Mouse (Mus musculus): Measurements from ENCODE around the gene Zmynd8.

Gene Zmynd8

DNA sequence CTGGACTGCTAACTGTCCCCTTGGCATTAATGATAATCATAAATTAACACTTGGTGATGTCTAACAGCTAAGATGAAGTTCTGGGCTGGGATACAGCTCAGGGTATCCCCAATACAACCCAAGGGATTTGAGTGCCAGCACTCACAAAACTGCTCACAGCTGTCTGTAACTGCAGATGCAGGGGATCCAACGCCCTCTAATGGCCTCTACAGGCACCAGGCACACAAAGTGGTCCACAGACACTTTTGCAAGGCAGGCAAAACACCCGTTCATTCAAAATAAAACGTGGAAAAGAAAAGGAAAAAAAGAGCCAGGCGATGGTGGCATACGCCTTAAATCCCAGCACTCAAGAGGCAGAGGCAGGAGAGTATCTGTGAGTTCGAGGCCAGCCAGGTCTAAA lies 658 bp upstream of the Zmynd8 start:
- DNase-seq (ENCODE audit: low spot score), result no peak

DNA sequence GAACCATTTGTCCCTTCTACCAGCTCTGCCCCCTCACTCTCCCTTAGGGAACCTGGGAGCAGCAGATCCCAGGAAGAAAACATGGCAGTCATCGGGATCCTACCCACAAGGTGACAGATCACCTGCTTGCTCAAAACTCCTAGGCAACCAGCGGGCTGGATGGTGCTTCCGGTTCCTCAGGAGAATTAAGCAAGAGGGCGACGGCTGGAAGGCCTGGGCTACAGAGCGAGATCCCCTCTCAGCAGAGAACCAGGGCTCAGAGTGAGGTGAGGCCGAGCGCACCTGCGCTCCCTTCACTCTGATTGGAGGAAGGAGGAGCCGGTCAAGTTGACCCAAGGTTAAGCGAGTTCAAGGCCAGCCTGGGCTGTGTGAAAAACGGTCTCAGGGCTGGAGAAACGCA lies 2.6 kb downstream of the Zmynd8 start:
- DNase-seq (ENCODE audit: low spot score), result no peak

DNA sequence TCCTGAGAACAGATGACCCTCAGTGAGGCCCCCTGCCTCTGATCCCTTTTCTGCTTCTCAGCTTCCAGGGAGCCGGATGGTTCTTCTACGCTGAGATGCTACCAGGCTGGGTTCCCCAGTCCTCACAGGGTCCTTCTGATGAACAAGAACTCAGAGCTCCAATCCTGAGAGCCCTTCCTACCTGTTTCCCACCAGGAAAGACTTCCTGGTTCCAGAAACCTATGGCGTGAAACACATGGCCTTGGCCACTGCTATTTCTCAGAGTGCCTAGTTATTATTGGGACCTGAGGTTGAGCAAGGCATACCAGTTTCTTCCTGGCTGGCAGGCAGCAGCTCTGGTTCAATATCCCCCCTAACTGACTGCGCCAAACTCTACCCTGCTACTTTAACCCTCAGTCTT lies 3.1 kb downstream of the Zmynd8 start:
- DNase-seq (ENCODE audit: low spot score), result no peak

DNA sequence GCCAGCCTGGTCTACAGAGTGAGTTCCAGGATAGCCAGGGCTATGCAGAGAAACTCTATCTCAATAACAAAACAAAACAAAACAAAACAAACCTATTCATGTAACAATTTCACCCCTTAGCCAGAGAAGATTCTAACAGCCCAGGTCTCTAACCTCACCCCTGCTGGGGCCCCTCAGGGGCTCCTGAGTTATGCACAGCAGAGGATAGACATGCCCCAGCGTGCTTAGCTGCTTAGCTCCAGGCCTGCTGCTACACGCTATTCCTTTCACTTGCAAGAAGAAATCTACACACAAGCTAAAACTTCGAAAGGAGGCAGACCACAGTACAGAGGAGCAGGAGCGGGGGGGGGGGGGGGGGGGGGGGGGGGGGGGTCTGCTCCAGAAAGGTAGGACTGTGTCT lies 4.3 kb downstream of the Zmynd8 start:
- DNase-seq (ENCODE audit: low spot score), result no peak

DNA sequence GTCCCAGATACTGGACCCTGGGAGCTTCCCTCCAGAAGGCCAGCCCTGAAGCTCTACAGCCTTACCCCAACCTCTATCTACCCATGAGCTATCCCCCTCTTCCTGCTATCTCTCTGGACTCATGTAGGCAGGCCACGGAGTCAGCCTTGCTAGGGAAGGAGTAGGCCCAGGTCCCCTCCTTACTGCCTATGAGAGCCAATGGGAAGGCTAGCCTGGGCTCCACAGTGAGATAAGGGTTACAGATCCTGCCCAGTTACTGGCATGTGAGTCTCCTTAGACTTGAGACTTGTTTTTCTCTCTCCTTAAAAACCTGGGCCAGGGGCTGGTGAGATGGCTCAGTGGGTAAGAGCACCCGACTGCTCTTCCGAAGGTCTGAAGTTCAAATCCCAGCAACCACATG lies 5.6 kb downstream of the Zmynd8 start:
- DNase-seq (ENCODE audit: low spot score), result no peak

DNA sequence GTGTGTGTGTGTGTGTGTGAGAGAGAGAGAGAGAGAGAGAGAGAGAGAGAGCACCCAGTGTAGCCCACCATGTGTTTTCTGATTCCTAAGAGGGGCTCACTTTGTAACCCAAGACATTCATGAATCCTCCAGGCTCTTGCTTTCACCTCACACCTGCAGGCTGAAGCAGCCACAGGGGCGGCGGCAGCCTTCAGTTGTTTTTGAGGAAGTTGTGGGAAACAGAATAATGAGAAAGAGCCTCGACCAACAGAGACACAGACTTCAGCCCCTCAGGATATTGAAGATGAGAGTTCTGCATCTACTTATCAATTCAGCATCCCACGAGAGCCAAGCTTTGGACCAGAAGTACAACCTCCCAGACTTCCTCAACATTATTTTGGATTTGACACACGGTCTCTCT lies 6.2 kb downstream of the Zmynd8 start:
- DNase-seq (ENCODE audit: low spot score), result no peak

DNA sequence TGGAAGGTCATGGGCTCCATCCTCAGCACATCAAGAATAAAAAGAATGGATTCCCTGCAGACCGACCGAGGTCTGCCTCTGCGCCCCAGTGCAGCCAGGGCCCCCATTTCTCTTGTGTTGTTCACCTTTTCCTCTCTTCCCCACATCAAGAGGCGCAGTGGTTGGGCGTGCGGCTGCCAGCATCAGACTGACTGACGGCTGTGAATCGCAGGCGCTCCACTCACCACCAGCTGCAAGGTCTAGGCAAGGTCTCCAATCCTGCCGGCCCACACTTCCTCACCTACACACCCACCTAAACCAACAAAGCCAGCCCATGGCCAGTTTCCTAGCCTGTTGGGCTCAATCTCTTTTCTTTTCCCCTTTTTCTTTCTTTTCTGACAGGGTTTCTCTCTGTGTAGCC lies 8.4 kb downstream of the Zmynd8 start:
- DNase-seq (ENCODE audit: low spot score), result no peak

DNA sequence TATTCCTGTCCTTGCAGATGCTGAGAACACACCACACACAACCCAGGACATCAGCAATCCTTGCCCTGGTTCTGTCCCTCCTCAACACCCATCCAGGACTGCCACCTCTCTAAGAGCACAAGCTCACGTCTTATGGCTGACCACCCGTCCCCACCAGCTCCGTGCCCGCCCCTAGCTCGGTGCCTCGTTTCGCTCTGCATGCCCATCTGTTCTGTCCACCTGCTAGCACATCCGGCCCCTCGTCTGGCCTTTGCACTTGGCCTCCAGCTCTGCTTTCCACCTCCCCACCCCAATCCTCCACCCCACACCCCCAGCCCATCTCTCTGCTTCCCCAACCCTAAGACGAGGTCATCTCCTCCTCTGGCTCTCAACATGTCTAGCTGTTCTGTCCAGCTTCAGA lies 8.9 kb downstream of the Zmynd8 start:
- no peak for DNase-seq (ENCODE audit: low spot score)

DNA sequence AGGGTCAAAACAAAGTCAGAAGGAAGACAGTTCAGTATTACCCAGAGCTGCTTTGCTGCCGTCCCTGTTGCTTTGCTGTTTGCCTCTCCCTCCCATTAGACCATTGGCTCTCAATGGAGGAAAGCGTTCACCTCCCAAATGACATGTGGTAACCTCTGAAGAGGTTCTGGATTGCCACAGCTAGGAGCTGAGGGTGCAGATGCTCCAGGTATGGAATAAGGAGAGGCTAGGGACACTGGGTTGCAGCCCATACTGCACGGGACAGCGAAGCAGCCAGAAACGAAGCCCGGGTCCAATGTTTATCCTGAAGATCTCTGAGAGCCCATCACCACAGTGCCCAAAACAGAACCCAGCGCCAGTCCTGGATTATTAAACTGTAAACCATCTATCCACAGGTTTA lies 9.6 kb downstream of the Zmynd8 start:
- DNase-seq (ENCODE audit: low spot score), result no peak

DNA sequence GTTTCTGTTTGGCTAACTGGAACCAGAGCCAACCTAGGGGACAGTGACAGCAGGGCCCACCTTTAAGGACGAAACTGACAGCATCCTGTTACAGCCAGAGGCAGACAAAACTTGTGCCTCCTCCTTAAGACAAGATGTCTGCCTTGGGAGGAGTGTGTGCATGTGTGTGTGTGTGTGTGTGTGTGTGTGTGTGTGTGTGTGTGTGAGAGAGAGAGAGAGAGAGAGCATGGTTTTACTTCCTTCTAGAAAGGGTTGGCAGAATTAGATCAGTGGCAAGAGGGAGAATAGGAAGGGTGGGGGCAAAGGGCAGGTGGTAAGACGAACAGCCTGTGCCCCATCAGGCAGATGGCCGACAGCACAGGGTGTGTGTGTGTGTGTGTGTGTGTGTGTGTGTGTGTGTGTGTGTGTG lies 10.0 kb downstream of the Zmynd8 start:
- no peak for DNase-seq (ENCODE audit: low spot score)

DNA sequence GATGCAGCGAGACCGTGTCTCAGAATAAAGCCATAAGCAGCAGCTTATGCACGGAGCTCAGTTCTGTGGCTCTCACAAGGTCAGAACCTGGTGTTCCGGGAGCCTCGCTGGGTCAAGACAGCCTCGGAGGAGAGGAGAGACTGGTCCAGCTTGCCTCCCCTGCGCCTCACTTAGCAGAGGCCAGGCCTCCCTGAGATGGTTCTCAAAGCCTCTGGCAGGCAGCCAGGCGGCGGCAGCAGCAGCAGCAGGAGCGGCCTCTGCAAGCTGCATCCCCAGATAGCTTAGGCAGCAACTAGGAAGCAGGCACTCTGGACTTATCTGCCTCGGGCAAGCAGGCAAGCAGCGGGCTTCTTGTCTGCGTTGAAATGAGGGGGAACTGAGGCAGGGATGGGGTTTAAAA lies 10.4 kb downstream of the Zmynd8 start:
- peak; percentile 80 for DNase-seq (ENCODE audit: low spot score)

DNA sequence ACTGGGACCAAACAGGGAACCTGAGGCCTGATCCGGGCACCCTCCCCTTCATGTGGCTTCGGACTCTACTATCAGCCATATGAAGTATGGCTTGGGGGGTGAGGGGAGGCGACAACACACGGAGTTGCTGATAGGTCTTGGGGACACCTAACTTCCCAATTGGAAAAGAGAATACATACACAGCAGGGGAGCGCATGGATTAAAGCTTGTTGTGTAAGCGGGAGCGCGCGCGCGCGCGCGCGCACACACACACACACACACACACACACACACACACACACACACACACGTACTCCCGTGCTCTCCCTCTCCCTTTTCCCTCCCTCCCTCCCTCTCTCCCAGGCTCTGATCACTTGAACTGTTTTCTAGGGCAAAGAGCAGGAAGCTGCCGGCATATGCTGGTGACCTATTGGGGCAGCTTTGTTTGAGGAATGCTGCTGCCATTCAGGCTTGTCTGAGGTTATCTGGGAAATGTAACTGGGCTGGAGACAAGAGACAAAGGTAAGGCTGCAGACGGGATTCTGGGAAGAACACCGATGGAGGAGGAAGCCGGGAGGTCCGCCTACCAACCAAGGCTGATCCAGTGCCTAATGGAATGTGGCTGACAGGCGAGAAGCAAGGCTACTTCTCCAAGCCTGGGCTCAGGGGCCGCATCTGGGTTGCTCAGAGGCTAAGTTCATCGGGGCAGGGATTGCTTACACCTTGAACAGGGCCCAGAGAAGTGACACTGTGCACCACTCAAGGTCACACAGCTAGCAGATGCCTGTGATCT lies 11.8 kb downstream of the Zmynd8 start:
- no peak for DNase-seq (ENCODE audit: low spot score)

DNA sequence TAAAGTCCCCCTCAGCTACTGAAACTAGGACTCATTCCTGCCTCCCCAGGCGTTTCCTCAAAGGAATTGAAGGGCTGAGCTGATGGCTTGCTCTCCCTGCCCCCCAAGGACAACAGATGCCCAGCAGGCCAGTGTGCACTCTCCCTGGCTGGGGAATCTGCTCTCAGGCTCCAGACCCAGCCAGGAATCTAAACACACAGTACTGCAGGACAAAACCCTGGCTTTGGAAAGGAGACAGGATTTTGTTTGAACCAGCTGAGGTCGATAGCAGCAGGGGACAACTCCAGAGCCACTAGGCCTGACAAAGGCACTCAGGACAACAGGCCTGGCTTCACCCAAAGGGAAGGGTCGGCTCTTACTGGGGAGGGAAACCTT lies 12.3 kb downstream of the Zmynd8 start:
- DNase-seq (ENCODE audit: low spot score), result no peak

DNA sequence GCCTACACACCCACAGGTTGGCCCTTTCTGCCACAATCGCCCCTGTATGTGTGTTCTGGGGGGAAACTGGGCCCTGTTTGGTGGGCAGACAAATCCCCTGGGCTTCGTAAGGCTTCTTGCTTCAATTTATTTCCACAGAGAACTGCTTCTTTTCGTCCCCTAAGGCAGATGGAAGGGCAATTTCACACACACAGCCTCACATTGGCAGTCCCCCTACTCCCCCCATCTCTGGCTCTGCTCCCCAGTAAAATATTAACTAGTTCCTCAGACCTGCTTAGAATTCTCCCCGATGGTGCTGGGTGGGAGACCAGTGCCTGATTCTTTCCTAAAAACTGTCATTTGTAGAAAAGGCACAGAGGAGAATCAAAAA lies 12.9 kb downstream of the Zmynd8 start:
- no peak for DNase-seq (ENCODE audit: low spot score)

DNA sequence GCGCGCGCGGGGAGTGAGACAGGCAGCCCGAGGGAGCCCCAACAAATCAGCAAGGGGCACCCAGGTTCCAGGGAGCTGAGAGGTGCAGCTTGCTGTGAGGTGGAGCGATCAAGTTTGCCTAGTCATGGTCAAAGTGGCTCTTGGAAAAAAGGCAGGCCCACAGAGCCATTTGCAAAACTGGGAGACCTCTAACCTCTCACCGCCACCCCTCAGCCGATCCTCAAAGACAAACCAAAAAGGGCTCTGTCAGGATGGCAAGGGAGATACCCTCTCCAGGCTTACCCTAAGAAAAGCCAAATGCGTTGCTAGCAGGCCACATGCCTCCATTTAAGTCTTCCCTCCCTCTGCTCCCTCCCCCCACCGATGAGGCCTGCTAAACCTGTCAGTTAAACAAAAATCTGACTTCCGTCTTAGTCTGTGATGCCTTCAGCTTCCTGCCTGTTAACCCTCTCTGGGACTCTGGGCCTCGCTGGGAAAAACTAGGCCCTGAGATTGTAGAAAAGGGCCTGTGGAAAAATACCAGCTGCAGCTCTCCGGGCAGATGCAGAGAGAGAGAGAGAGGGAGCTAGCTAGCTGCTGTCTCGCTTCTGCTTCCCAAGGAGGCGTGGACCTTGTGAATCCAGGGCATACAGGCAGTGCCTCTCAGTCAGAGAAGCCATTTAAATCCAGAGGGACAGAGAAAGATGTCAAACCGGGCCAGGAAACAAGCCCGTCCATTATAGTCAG lies 13.4 kb downstream of the Zmynd8 start:
- DNase-seq (ENCODE audit: low spot score), result peak; percentile 80

DNA sequence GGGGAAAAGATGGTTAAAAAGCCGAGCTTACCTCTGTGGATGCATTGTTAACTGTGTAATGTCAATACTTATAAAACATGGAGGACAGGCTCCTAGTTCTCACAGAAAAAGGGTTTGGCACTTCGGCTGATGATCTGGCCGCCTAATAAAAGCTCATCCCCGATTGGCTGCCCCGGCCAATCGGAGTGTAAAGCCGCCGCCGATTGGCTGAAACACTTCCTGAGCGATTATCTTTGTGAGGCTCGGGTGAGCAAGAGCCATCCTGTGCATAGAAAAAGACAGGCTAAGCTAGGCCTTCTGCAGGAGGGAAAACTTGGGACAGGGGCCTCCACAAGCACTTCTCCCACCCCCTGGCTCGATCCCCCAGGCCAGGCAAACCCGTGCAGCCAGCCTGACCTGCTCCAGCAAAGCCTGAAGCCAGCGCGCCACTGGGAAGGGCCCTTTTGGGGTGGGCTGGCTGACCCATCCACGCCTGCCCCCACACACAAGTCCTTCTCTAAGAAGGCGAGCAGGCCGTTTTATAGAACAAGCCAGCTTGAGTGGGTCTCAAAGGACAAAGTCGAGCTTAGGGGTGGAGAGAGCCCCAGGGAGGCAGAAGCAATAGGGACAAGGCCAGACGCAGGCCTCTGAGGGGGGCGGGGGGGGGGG lies 14.1 kb downstream of the Zmynd8 start:
- peak; percentile 100 for DNase-seq (ENCODE audit: low spot score)

DNA sequence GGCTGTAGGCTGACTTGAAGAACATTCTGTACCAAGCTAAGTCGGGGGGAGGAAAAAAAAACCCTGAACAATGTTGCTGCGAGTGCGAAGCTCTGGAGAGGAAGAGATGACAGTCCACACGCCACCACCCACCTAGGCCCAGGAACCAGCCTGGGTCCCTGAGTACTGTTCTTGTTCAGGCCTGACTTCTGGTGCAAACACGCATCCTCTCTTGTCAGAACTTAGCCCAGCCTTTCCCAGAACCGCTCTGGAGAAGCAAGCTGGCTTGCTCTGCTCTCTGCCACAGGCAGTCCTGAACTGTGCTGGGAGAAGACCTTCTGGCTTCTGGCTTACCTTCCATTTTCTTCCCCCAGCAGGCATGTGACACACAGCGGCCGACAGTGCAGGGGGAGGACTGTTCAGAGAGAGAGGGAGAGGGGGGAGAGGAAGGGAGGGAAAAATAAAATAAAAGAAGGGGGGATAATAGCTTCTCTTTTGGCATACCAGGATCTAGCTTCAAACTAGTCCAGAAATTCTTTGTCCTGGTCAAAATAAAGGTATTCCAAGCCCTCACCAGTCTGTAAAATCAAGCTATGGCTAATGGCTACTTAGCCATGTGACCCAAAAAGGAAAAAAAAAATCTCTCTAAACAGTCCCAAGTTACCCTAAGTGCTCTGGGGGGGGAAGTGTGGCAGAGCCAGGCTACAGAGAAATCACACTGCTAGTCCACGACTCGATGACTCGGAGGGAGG lies 14.8 kb downstream of the Zmynd8 start:
- peak; percentile 74 for DNase-seq (ENCODE audit: low spot score)

DNA sequence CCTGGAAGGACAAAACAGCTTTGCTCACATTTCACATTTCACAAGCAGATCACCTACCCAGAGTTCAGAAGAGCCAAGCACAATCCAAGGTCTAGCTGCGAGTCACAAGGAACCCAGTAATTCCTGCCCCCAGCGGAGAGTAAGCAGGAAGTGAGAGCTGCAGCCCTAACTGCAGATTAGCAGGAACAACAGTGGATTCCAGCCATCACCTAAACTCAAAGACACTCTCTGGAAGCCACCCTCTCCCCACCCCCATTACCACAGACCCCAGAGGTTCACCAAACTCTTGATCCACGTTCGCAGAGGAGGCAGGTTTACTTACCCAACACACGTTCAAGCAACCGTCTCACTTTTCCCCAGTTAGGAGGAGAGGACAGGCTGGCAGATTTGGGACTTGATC lies 15.8 kb downstream of the Zmynd8 start:
- no peak for DNase-seq (ENCODE audit: low spot score)

DNA sequence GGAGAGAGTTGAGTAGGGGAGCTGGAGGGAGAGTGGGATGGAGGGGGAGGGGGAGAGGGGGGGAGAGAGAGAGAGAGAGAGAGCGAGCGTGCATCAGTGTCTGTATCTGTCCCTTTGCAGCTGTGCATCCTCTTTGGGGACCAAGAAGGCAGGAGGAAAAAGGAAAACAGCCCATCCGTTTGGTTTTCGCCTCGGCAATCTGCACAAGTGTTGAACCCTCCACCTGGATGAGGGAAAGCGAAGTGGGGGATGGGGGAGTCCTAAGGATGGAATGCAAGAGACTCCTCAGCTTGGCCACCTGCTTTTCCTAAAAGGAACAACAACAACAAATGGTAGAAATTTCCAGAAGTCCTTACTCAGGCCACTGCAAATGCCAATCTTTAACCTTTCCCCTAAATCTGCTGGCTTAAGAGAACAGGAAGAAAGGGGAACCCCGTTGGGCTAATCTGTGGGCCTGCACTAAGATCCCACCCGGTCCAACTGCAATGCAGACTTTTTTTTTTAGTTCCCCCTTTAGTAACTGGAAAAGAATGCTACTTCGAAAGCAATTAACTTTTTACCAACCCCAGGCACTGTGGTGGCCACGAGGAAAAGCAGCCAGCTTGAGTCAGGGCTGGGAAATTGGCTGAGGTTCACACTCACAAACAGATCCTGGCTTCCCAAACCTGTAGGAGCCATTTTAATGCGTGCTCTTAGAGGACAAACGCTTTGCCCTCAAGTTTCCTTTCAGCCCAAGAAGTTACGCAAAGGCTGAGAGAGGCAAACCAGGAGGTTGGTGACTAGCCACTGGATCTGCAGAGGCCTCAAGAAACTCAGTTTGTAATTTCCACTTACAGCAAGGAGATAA lies 17.0 kb downstream of the Zmynd8 start:
- no peak for DNase-seq (ENCODE audit: low spot score)

DNA sequence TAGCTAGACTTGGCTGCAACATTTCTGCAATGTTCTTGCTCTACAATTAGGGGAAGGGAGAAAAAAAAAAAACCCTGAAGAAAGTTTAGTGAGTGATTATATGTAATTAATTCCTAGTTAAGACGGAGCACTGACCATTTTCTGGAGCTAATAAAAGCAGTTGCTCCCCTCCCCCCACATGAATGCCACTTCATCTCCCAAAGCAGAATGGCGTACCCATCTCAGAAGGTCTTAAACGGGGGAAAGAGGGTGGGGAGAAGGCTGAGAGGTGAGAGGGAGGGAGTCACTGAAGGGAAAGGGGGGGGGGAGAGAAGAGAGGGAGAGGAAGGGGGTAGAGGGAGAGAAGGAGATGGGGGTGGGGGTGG lies 17.6 kb downstream of the Zmynd8 start:
- no peak for DNase-seq (ENCODE audit: low spot score)

DNA sequence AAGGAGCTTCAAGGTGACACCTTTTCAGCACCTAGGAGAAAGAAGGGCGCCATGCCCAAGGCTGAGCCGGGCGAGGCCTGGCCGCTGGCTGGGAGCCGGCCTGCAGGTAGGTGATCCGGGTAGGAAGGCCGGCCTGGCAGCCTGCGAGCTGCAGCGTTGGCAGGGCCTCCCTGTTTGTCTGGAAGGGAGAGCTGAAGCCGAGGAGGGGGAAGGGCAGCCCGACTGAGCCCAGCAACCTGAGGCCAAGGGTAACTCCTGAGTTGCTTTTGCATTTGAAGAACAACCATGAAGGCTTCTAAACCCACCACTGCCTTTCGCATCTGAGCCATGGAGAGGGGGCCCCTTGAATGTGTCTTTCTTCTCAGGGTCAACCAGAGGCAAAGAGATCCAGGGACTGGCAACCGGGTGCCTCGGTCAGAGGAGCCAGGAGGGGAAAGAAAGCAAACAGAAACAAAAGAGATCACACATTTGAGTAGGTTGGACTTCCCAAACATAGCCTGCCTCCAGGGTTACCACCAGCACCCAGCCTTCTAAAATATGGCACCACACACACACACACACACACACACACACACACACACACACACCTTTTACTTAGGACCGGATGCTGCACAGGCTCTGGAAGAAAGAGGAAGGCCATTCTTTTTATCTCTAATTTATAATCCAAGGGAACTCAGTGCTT lies 18.2 kb downstream of the Zmynd8 start:
- DNase-seq (ENCODE audit: low spot score), result no peak
